Mouse (Mus musculus) cerebellum, adult 11-12 months (tissue): ENCODE data around the gene Nisch.

Experiments
- DNase-seq: peaks from one replicate; pipeline ENCODE4 v3.0.0; 2022

Nisch gene

DNA sequence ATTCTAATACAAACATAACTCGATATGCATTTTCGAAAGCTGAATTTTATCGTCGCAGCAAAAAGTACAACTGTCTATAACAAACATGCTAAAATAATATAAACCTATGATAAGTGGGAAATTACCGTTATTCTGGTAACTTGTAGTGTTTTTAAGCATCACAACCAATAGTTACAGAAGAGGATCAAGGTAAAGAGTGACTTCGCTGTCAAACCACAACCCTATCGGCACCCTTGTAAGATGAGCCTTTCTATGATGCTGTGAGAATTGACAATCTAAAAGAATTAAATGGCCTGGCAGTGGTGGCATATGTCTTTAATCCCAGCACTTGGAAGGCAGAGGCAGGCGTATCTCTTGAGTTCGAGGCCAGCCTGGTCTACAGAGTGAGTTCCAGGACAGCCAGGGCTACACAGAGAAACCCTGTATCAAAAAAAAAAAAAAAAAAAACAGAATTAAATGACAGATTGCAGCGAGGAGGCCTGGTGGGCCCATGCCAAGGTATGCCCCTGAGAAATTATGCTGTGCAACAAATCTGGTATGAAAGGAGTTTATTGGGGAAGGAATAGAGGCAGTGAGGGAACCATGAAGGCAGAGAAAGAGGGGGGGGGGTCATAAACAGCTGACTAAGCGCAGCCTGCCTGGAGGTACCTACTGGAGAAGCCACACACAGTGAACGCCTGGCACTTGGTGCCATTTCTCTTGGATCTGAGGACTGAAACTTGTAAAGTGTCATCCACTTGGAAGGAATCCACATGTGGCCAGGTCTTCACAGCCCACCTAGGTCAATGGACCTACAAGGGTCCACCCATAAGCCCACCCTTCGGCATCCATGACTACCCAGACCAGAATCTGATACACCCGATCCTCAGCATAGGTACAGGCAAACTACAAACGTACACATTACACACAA lies 87.2 kb downstream of the Nisch start:
- DNase-seq: peak; percentile 58

DNA sequence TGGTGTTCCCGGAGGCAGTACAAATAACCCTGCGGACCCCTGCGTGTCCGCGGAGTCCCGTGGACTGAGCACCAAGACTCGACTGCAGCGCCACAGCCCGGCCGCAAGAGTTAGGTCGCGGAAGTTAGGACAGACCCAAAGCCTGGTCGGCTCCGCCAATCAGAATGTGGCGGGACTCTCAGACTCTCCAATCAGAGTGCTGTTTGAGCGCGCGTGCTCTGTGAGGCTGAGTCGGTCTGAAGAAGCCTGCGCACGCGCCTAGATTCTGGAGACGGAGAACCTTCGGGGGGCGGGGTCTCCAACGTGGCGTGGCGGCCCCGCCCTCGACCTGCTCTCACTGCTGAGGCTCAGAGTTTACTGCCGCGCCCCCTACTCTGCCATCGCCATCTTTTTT lies 87.9 kb downstream of the Nisch start, which contains the start of gene Smim4:
Smim4 (minus strand) TSS at position 131 of the 394 bp plus-strand sequence.
- DNase-seq: peak; percentile 97

DNA sequence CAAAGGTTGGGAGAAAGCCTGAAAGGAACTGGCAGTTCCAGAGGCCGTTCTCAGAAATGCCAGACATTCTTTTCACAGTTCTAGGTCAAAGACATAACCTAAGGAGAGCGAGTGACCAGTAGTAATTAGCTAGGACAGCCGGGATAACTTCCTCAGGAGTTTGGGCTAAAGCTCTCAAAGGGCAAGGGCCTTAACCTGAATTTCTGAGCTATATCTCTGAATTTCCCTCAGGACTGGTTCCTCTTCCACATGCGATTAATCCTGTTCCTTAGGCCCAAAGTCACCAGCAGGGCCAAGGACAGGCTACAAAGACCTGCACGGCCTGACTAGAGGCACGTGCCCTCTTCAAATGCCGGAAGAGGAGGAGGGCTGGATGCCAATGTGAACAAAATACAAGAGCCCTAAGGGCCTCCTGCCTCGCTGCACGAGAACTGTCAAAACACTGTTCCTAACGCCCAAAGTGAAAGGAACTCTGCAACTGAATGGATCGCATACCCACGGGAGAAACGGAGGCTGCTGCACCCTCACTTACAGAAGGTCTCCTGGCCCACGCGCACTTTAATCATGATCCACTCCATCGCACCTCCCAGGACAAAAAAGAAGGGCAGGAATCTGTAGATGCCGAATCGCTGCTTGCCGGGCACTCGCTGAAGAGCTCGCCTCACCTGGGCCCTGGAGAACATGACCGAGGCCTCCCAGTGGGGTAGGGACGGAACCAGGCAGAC lies 88.5 kb downstream of the Nisch start:
- peak; percentile 55 for DNase-seq

DNA sequence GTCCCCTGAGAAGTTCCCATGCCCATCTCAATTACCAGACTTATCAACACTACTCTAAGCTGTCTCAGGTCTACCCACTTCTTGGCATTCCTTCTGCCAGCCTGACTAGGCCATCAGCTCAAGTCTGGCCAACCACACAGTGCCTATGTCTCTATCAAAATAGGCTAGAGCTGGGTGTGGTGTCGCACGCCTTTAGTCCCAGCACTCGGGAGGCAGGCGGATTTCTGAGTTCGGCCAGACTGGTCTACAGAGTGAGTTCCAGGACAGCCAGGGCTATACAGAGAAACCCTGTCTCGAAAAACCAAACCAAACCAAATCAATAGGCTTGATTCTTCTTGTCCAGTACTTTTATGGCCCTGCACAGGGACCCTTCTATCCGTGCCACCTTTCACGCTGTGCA lies 89.9 kb downstream of the Nisch start:
- no peak for DNase-seq

DNA sequence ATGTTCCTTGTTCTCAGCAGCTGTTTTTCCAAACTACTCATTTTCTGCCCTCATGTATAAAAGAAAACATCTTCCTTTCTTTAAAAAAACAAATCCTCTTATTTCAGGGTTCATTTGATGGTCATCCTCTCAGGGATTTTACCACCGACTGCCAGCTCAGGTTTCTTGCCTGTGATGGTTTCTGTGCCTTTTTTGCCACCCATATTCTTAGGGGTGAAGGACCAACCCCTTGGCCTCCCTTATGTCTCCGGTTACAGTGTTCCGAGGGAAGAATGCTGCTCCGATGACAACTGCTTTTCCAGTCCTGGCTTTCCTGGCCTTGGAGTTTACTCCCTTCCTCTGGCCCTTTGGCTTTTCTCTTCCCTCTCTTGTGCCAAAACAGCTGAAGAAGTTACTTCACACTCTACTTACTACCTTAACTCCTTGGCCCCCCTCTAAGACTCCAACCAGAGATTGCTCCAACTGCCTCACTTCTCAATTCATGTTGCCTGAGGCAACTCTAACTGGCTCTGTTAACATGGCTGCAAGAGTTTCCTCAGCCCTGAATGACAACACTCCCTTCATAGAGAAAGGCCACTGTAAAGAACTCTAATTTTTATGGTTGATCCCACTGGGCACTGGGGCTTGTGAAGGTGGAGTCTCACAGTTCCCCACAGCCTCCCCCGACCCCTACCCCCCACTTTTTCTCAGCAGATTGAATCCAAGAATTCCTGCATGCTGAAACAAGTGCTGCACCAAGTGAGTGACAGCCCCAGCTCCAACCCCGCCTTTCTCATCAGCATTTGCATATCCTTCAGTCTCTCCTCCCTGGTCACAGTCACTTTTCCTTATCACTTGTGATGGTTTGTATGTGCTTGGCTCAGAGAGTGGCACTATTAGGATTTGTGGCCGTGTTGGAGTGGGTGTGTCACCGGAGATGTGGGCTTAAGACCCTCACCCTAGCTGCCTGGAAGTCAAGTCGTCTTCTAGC lies 91.4 kb downstream of the Nisch start:
- DNase-seq: no peak
